Mouse (Mus musculus): ENCODE results near the gene Sidt1. TPM values are rescaled to one million over a fixed set of nuclear protein-coding genes. Genes with fewer than 3 reads are reported as not detected.

Gene Sidt1
- polyA plus RNA-seq, 1 experiment, result not detected

DNA sequence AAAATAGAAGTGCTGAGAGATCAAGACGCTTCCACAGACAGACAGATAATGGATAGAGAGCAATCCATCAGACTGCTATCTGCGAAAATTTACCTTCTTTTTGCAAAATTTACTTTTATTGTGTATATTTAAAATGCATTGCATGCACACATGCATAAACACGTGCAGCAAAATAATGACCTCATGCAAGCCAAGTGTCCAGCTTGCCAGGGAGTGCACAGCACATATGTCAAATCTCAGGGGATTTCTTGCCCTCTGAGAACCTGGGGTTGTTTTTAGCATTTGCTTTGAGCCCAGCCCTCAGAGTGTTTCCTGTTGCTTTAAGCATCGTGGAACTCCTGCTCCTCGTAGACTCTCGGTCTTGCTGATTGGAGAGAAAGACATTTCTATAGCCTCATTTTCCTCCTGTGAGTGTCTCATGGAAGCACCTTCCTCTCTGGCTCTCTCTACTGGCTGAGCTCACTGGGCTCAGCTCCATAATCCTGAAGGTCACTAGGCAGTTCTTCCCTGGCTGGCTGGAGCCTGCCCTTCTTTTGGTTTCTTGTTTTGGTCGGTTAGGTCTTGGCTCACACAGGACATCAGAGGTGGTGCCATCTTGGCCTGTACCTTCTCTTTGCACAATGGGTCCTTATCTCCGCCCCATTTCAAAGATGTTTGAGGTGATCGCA is 61.5 kb downstream of the Sidt1 start:
- TF ChIP-seq GATA1 (IDR thresholded peaks at IDR 0.05; ENCODE audit: low read length), result no peak

DNA sequence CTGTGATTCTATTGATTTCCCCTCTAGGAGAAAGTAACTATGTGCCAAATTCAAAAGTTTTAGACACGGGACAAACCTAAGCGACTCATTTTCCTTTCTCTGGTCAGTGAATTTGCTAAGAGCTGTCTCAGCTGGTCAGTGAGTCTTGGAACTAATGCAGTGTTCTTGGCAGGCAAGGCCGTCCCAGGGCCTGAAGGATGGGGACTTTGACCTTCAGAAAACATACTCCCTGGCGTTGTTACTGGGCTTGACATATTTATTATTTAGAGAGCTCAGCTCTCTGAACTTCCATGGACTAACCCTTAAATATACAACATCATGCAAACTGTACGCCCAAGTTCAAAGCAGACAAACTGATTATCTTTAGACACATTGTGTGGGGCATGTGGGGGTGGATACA is 62.4 kb downstream of the Sidt1 start:
- no peak for TF ChIP-seq GATA1 (IDR thresholded peaks at IDR 0.05; ENCODE audit: low read length)

DNA sequence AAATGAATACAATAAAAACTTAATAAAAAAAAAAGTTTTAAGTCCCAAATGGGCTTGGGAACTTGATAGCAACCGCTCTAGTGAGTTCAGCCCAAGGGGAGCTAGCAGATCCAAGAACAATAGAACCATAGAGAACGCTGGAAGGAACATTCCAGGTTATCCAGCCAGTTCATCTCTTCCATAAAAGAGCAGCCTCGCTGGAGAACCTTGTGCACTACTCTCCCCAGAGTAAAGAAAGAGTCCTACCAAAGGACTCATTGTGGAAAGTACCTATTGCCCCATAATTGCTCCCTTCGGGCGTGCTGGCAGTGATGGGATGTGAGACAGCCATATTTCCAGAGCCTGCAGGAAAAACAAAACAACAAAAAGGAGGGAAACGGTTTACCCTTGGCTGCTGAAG is 63.4 kb downstream of the Sidt1 start:
- no peak for TF ChIP-seq GATA1 (IDR thresholded peaks at IDR 0.05; ENCODE audit: low read length)

DNA sequence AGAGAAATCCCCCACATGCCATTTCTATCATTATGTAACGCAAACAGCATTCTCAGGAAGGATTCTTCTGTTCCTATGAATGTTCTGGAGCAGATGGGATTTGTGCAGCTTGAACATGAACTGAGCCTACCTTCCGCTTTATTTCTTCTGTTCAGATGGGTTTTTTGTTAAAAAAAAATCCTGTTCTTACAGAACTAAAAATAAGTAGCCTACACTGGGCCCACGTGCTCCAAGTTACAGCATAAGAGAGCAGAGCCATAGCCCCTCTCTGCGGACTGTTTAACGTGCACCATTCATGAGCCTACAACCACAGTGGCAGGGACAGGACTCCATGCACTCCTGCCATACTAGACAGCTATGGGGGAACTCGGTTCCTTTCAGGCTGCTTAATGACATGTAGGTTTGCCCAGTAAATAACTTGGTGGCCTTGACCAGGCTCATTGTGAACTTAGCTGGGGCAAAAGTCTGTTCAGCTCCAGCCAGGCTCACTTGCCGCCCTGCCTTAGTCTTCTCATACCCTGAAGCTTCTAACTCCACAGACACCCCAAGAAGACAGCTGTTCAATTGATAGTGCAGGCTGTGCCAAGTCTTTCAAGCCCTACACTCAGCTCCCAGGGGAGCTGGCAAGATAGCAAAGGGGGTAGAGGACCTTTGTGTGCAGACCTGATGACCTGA is 64.3 kb downstream of the Sidt1 start:
- no peak for TF ChIP-seq GATA1 (IDR thresholded peaks at IDR 0.05; ENCODE audit: low read length)

DNA sequence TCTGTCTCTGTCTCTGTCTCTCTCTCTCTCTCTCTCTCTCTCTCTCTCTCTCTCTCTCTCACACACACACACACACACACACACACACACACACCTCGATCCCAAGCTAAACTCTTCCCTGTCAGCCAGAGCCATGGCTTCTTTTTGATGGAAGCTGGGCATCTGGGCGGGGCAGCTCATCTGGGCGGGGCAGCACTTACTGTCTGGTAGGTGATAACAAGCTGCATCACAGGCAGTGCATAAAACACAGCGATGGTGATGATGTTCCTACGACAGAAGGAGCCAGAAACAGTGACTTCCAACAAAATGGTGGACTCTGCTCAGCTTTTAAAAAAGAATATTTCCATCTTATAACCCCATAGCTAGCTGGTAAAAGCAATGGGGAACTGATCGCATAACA is 67.4 kb downstream of the Sidt1 start:
- TF ChIP-seq GATA1 (IDR thresholded peaks at IDR 0.05; ENCODE audit: low read length), result no peak

DNA sequence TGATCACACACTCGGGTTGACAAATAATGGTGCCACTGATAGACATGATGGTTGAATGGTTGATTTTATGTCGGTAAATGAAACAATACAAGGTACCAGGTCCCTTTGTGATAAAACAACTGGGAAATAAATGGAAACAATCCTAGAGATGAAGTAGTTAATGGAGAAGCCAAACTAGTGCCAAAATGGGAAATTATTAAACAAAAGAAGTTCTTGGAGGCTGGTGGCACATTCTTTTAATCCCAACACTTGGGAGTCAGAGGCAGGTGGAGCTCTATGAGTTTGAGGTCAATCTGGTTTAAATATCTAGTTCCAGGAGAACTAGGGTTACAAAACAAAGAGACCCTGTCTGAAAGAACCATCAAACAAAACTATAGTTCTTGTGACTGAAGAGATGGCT is 68.1 kb downstream of the Sidt1 start:
- TF ChIP-seq GATA1 (IDR thresholded peaks at IDR 0.05; ENCODE audit: low read length), result no peak

DNA sequence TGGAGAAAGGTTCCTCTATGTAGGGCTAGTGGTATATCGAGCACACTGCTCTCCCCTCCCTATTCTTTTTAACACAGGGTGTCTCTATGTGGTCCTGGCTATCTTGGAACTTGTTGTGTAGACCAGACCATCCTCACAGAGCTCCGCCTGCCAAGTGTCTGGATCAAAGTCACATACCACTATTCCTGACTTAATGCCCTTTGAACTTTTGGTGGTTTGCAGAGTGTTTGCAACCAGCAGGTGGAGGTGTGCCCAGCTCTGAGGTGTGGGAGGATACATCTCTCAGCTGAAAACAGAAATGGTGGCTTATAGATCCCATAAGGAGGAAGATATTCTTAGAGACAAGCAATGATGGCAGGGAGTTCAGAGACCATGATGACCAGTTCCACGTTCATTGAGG is 75.5 kb downstream of the Sidt1 start:
- no peak for TF ChIP-seq GATA1 (IDR thresholded peaks at IDR 0.05; ENCODE audit: low read length)

DNA sequence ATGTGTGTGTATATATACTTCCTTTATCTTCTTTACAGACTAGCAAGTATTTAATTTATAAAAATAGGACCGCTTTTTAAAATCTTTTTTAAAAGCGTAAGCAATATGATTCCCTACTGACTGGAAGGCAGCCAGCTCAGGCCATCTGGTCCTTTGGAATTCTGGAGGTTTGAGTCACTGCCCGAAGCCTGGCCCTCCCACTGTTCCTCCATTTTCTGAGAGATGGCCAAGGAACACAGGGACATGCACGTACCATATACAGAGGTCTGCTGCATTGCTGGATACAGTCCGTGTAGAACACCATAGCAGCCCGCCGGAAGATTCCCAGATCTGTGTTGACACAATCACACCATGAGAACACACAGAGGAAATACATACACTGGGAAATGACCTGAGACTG is 78.3 kb downstream of the Sidt1 start:
- TF ChIP-seq GATA1 (IDR thresholded peaks at IDR 0.05; ENCODE audit: low read length), result no peak

DNA sequence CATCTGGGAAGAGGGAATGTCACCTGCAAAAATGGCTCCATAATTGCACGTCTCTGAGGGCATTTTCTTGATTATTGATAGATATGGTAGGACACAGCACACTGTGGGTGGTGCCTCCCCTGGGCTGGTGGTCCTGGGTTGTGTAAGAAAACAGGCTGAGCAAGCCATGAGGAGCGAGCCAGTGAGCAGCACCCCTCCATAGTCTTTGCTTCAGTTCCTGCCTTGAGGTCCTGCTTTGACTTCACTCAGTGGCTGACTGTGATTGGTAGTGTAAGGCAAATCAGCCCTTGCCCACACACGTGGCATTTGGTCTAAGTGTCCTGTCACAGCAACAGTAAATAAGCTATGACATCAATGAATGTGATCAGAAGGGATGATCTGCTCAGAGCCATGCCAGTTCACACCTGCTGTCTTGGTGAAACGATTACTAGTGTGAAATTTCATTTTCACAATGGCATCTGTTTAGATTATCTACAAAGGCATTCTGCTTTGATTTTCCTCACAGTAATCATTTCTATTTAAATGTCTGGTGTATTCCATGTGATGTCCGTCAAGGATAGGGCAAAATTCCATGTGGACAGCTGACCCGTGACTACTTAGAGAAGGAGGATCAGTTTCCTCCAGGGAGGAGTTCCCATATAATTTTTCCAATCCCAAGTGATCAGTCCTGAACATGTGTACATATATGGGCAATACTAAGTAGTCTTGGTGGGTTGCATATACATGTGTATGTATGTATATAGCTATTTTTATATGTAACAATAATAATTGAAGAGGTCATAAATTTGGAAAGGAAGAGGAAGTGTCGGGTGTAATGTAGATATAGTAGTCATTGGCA is 79.0 kb downstream of the Sidt1 start:
- TF ChIP-seq GATA1 (IDR thresholded peaks at IDR 0.05; ENCODE audit: low read length), result no peak

DNA sequence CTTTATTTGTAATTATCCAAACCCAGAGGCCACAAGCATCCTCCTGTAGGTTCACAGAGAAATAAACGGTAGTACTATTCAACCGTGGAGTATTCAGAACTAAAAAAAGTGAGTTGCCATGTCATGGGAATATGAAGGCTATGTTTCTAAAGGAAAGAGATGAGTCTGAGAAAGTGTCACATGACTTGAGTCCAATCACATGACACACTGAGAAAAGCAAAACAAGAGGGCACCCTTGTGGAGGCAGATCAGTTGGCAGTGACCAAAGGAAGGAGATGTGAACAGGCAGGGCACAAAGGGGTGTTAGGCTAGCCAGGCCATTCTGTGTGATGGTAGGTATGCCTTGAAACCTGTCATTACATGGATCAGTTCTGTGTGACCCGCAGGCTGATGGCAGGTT is 80.3 kb downstream of the Sidt1 start:
- no peak for TF ChIP-seq GATA1 (IDR thresholded peaks at IDR 0.05; ENCODE audit: low read length)

DNA sequence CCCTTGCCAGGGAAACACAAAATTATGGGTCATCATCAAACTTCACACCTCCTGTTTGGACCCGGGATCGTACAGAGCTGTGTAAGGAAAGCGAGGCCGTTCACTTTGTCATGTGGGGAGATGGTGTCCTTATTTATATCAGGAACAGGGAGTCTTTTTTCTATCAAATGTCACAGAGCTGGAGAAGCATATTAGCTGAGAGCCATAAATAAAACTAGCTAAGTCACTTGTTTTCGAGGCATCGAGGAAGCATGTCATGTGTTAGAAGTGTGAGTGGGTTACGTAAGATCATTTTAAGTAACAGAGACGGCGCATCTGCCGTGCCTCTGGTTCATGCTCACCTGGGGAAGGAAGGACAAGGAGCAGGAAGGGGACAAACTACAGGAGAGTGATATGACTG is 83.0 kb downstream of the Sidt1 start:
- TF ChIP-seq GATA1 (IDR thresholded peaks at IDR 0.05; ENCODE audit: low read length), result no peak

DNA sequence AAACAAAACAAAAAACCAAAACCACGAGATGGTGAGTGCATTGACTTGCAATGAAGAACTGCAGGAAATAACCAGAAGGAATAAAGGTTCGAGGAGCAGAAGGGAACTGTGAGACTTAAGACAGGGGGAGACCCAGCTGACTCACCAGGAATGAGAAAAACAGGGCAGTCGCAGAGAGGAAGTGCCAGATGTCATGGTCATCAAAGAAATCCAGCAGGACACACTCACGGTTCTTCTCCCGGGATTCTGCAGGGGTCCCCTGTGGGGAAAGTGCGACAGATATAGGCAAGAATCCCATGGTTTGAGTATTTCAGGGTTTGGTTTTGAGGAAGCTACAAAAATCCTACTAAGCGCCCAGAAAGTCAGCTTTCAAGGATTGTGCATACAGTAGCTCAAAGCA is 89.7 kb downstream of the Sidt1 start:
- TF ChIP-seq GATA1 (IDR thresholded peaks at IDR 0.05; ENCODE audit: low read length), result no peak

DNA sequence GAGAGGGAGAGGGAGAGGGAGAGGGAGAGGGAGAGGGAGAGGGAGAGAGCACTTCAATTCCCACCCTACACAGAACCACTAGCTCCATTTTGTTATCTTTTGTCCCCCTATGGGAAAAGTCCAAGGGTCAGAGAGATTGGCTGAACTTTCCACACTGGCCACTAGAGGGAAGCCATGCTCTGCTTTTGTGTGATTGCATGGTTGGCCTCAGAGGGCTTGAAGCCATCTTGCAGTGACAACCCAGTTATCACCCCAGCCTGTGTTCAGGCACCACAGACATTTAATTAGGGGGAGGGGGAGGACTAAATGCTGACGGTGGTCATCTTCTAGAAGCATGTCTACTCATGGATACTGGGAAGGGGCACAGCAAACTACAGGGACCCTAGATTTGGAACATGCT is 90.4 kb downstream of the Sidt1 start:
- no peak for TF ChIP-seq GATA1 (IDR thresholded peaks at IDR 0.05; ENCODE audit: low read length)

DNA sequence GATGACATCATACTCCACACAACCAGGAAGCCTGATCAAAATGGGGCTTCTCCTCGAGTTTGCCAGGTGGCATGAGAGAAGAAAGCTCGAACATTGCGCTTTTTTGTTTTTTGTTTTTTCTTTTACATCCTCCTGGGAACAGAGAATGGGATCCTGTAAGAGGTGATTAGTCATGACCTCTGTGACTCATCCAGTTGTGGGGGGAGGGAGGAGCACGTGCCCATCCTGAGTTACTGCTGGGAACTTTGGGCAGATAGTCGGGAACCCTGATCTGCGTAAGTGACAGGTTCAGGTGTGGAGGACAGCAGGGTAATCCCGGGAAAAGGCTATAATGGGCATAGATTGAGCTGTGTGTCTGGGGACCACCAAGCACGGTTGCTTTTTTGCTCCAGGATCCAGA is 92.6 kb downstream of the Sidt1 start:
- no peak for TF ChIP-seq GATA1 (IDR thresholded peaks at IDR 0.05; ENCODE audit: low read length)

DNA sequence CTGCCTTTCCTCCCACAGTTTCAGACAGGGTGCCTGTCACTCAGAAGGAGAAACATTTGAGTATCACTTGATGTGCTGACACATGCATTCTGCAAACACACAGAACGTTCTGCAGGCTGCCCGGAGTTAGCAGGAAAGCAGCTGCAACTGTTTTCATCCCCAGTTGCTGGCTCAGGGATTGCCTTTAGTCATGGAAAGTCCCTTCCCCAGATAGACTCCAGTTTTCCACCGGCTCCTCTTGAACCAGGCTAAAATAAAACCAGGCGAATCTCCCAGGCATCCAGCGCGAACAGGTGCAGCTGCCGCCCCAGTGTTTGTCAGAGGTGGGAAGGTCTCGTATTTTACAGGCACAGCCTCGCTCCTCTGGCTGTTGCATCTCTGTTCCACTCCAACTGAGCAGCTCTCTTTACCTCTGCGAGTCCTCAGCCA is 94.1 kb downstream of the Sidt1 start:
- no peak for TF ChIP-seq GATA1 (IDR thresholded peaks at IDR 0.05; ENCODE audit: low read length)

DNA sequence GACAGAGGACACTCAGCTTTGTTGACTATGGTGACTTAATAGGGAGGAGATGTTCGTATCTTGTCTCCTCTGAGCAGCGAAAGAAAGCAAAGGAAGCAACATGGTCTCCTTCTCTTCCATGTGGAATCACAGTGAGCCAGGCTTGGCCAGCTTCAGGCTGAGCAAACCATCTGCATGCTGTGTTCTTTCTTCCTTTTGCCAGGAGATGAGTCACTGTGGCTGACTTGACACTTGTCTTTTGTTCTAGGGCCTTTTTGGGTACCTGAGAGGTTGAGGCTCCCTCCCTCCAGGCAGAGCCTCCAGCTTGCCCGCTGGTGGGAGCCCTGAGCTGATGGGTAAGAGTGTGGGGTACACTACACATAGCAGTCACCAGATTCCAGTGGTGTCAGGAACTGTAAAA is 95.2 kb downstream of the Sidt1 start:
- no peak for TF ChIP-seq GATA1 (IDR thresholded peaks at IDR 0.05; ENCODE audit: low read length)
